Mouse (Mus musculus) hindbrain, embryonic 15.5 days (tissue): ENCODE measurements around the gene Aspdh. TPM values are rescaled to one million over a fixed set of nuclear protein-coding genes. Genes with fewer than 3 reads are reported as not detected.

ENCODE experiments used
- ATAC-seq: fragments of 200-750 bp; cut with Nextera tagmentation; 2 replicates; pipeline ENCODE4 v1.8.0; 2017; ENCODE audit warnings: low read depth, moderate number of reproducible peaks, moderate TSS enrichment; ENCODE audit not compliant: low FRiP score
- H3K27ac ChIP-seq: fragments of 300-500 bp; sonication (generic); replicated peaks from 2 replicates; pipeline ENCODE4 v1.5.1; 2015; ENCODE audit warnings: mild to moderate bottlenecking, inconsistent platforms
- H3K27me3 ChIP-seq: fragments of 300-500 bp; sonication (generic); 2 replicates; pipeline ENCODE4 v1.6.1; 2015; ENCODE audit warnings: control low read depth, inconsistent platforms
- H3K36me3 ChIP-seq: fragments of 300-500 bp; sonication (generic); 2 replicates; pipeline ENCODE4 v1.6.1; 2015; ENCODE audit warnings: control low read depth, inconsistent platforms
- H3K4me1 ChIP-seq: fragments of 300-500 bp; sonication (generic); replicated peaks from 2 replicates; pipeline ENCODE4 v1.6.1; 2015; ENCODE audit warnings: control low read depth, inconsistent platforms
- H3K4me2 ChIP-seq: fragments of 300-500 bp; sonication (generic); 2 replicates; pipeline ENCODE4 v1.6.1; 2015; ENCODE audit warnings: moderate library complexity, mild to moderate bottlenecking, inconsistent platforms
- H3K4me3 ChIP-seq: fragments of 300-500 bp; sonication (generic); 2 replicates; pipeline ENCODE4 v1.5.1; 2015; ENCODE audit warnings: mild to moderate bottlenecking, inconsistent platforms
- H3K9ac ChIP-seq: fragments of 300-500 bp; sonication (generic); 2 replicates; pipeline ENCODE4 v1.6.1; 2015; ENCODE audit warnings: inconsistent platforms
- H3K9me3 ChIP-seq: fragments of 300-500 bp; sonication (generic); 2 replicates; pipeline ENCODE4 v1.6.1; 2016; ENCODE audit warnings: control low read depth, inconsistent platforms
- WGBS: fragments of 180-500 bp; shearing (Covaris S2); methylation state at CpG from one replicate; pipeline ENCODE4 v1.1.7; 2015; 5-methylcytosine and 5-hydroxymethylcytosine counted together
- polyA plus RNA-seq: library from polyadenylated mRNA; unstranded; fragments of >200 nt; fragmentation: Nextera tagmentation; extraction: Ambion mirVana; gene quantifications from 2 replicates; pipeline ENCODE4 v1.2.1, GENCODE M21; 2015

The Aspdh gene
- polyA plus RNA-seq, 1 experiment from 2014 or later, result 5.0 TPM

- H3K4me3 ChIP-seq, result no peak overlapping the region
- peaks cover 37% of the 10 kb centered on the region for H3K4me1 ChIP-seq
- WGBS, result 56% methylated on average over 8 of the region's 8 CpGs
- no peak overlapping the region for H3K4me2 ChIP-seq
- 0 out of 2 replicates have a peak overlapping the region, but pooled peaks have one; percentile 7 for H3K9ac ChIP-seq
- no peaks in the 10 kb centered on the region for H3K27me3 ChIP-seq
- H3K36me3 ChIP-seq, result no peaks in the 10 kb centered on the region
- no peak for ATAC-seq
- H3K27ac ChIP-seq, result no peak overlapping the region
- H3K9me3 ChIP-seq, result no peaks in the 10 kb centered on the region
Observed at GRCm38 (mm10) chr7:44437933-44438332, 27.3 kb upstream of the Aspdh start.

GRCm38 (mm10) chr7:44439696-44440095, 25.5 kb upstream of the Aspdh start:
- no peaks in the 10 kb centered on the region for H3K27me3 ChIP-seq
- no peak overlapping the region for H3K4me2 ChIP-seq
- H3K9ac ChIP-seq, result no peak overlapping the region
- ATAC-seq, result no peak
- no peak overlapping the region for H3K27ac ChIP-seq
- no peak overlapping the region for H3K4me3 ChIP-seq
- no peaks in the 10 kb centered on the region for H3K9me3 ChIP-seq
- peaks cover 38% of the 10 kb centered on the region for H3K4me1 ChIP-seq
- 68% methylated on average over 2 of the region's 2 CpGs for WGBS
- H3K36me3 ChIP-seq, result no peaks in the 10 kb centered on the region

GRCm38 (mm10) chr7:44440479-44440878, 24.7 kb upstream of the Aspdh start:
- no peak overlapping the region for H3K9ac ChIP-seq

GRCm38 (mm10) chr7:44441180-44441579, 24.0 kb upstream of the Aspdh start:
- Histone ChIP-seq H3K4me1 (peaks cover 53% of the 10 kb centered on the region), H3K9ac (peak overlapping the region; percentile 91)
- 0% methylated on average over 1 of the region's 1 CpGs for WGBS

More at GRCm38 (mm10) chr7:44440479-44440878, 24.7 kb upstream of the Aspdh start:
- peaks cover 46% of the 10 kb centered on the region for H3K4me1 ChIP-seq
- ATAC-seq, result no peak
- no peaks in the 10 kb centered on the region for H3K9me3 ChIP-seq
- 71% methylated on average over 1 of the region's 1 CpGs for WGBS
- H3K4me3 ChIP-seq, result no peak overlapping the region
- peak overlapping the region; percentile 97 for H3K27ac ChIP-seq
- peak overlapping the region; percentile 83; the same call in 1 of the 2 replicates for H3K4me2 ChIP-seq
- H3K27me3 ChIP-seq, result no peaks in the 10 kb centered on the region
- peaks cover 5% of the 10 kb centered on the region for H3K36me3 ChIP-seq

GRCm38 (mm10) chr7:44441648-44442109, 23.5 kb upstream of the Aspdh start:
- peak overlapping the region; percentile 83 for H3K4me2 ChIP-seq

More at GRCm38 (mm10) chr7:44441180-44441579, 24.0 kb upstream of the Aspdh start:
- H3K27ac ChIP-seq, result peak overlapping the region; percentile 97
- H3K4me3 ChIP-seq, result peak overlapping the region; percentile 68
- no peaks in the 10 kb centered on the region for H3K9me3 ChIP-seq
- H3K36me3 ChIP-seq, result peaks cover 9% of the 10 kb centered on the region
- peak; percentile 13 for ATAC-seq
- H3K27me3 ChIP-seq, result no peaks in the 10 kb centered on the region
- peak overlapping the region; percentile 83 for H3K4me2 ChIP-seq

GRCm38 (mm10) chr7:44442407-44442821, 22.8 kb upstream of the Aspdh start:
- peak overlapping the region; percentile 68 for H3K4me3 ChIP-seq
- ATAC-seq, result peak; percentile 20; the same call in 1 of the 2 replicates
- peak overlapping the region; percentile 97 for H3K27ac ChIP-seq
- H3K9me3 ChIP-seq, result no peaks in the 10 kb centered on the region
- H3K4me2 ChIP-seq, result peak overlapping the region; percentile 83
- H3K36me3 ChIP-seq, result peaks cover 14% of the 10 kb centered on the region
- no peaks in the 10 kb centered on the region for H3K27me3 ChIP-seq
- peak overlapping the region; percentile 91 for H3K9ac ChIP-seq
- peaks cover 62% of the 10 kb centered on the region for H3K4me1 ChIP-seq
- under 1% methylated on average over 14 of the region's 14 CpGs for WGBS

More at GRCm38 (mm10) chr7:44441648-44442109, 23.5 kb upstream of the Aspdh start:
- Histone ChIP-seq H3K27ac (peak overlapping the region; percentile 97), H3K9me3 (no peaks in the 10 kb centered on the region), H3K4me3 (peak overlapping the region; percentile 68), H3K27me3 (no peaks in the 10 kb centered on the region), H3K9ac (peak overlapping the region; percentile 91), H3K4me1 (peaks cover 58% of the 10 kb centered on the region), H3K36me3 (peaks cover 9% of the 10 kb centered on the region)
- peak; percentile 80 for ATAC-seq
- WGBS, result under 1% methylated on average over 13 of the region's 14 CpGs

- Histone ChIP-seq H3K9me3 (no peaks in the 10 kb centered on the region), H3K9ac (peak overlapping the region; percentile 91), H3K4me1 (peaks cover 61% of the 10 kb centered on the region), H3K36me3 (peaks cover 21% of the 10 kb centered on the region), H3K27me3 (no peaks in the 10 kb centered on the region), H3K4me3 (peak overlapping the region; percentile 68), H3K27ac (peak overlapping the region; percentile 97), H3K4me2 (peak overlapping the region; percentile 83)
- peak; percentile 45 for ATAC-seq
- WGBS, result 2% methylated on average over 20 of the region's 20 CpGs
Observed at GRCm38 (mm10) chr7:44443268-44444173, 21.7 kb upstream of the Aspdh start.

GRCm38 (mm10) chr7:44444886-44445527, 20.2 kb upstream of the Aspdh start:
- WGBS, result 24% methylated on average over 29 of the region's 29 CpGs
- peaks cover 74% of the 10 kb centered on the region for H3K4me1 ChIP-seq
- H3K27ac ChIP-seq, result 0 out of 2 replicates have a peak overlapping the region, but pooled peaks have one; percentile 4
- peak overlapping the region; percentile 68 for H3K4me3 ChIP-seq
- no peaks in the 10 kb centered on the region for H3K9me3 ChIP-seq
- peaks cover 35% of the 10 kb centered on the region for H3K36me3 ChIP-seq
- peak overlapping the region; percentile 83 for H3K4me2 ChIP-seq
- H3K9ac ChIP-seq, result peak overlapping the region; percentile 32
- ATAC-seq, result no peak
- H3K27me3 ChIP-seq, result no peaks in the 10 kb centered on the region

GRCm38 (mm10) chr7:44445528-44445923, 19.7 kb upstream of the Aspdh start:
- peaks cover 35% of the 10 kb centered on the region for H3K36me3 ChIP-seq
- 40% methylated on average over 7 of the region's 7 CpGs for WGBS
- no peak for ATAC-seq
- H3K4me3 ChIP-seq, result peak overlapping the region; percentile 68
- H3K4me2 ChIP-seq, result peak overlapping the region; percentile 83
- H3K27me3 ChIP-seq, result no peaks in the 10 kb centered on the region
- peaks cover 72% of the 10 kb centered on the region for H3K4me1 ChIP-seq
- peak overlapping the region; percentile 32 for H3K9ac ChIP-seq
- 0 out of 2 replicates have a peak overlapping the region, but pooled peaks have one; percentile 4 for H3K27ac ChIP-seq
- H3K9me3 ChIP-seq, result no peaks in the 10 kb centered on the region

GRCm38 (mm10) chr7:44446070-44446855, 18.9 kb upstream of the Aspdh start:
- peaks cover 67% of the 10 kb centered on the region for H3K4me1 ChIP-seq
- 41% methylated on average over 12 of the region's 12 CpGs for WGBS
- H3K36me3 ChIP-seq, result peaks cover 35% of the 10 kb centered on the region
- H3K27ac ChIP-seq, result peak overlapping the region; percentile 4; the same call in 1 of the 2 replicates
- H3K9ac ChIP-seq, result peak overlapping the region; percentile 1; the same call in 1 of the 2 replicates
- no peak for ATAC-seq
- H3K27me3 ChIP-seq, result no peaks in the 10 kb centered on the region
- peak overlapping the region; percentile 83 for H3K4me2 ChIP-seq
- no peaks in the 10 kb centered on the region for H3K9me3 ChIP-seq
- H3K4me3 ChIP-seq, result peak overlapping the region; percentile 68; the same call in 1 of the 2 replicates

- Histone ChIP-seq H3K27me3 (no peaks in the 10 kb centered on the region), H3K9me3 (no peaks in the 10 kb centered on the region), H3K4me2 (no peak overlapping the region), H3K4me3 (no peak overlapping the region), H3K36me3 (peaks cover 48% of the 10 kb centered on the region), H3K9ac (no peak overlapping the region), H3K4me1 (peaks cover 49% of the 10 kb centered on the region), H3K27ac (peak overlapping the region; percentile 28)
- ATAC-seq, result 0 out of 2 replicates have a peak, but pooled peaks have one; percentile 4
- 16% methylated on average over 3 of the region's 3 CpGs for WGBS
Observed at GRCm38 (mm10) chr7:44453256-44453655, 11.9 kb upstream of the Aspdh start.
